Mouse (Mus musculus): ENCODE data around the gene Wdr5b. TPM values are rescaled to one million over a fixed set of nuclear protein-coding genes. Genes with fewer than 3 reads are reported as not detected.
"Not testable (repeated sequence)": the region's sequence is repeated elsewhere in the genome, so short reads cannot be mapped to it uniquely, and the experiment has no call there.

The Wdr5b gene
- polyA plus RNA-seq, 1 experiment from 2014 or later: 11.6 TPM

DNA sequence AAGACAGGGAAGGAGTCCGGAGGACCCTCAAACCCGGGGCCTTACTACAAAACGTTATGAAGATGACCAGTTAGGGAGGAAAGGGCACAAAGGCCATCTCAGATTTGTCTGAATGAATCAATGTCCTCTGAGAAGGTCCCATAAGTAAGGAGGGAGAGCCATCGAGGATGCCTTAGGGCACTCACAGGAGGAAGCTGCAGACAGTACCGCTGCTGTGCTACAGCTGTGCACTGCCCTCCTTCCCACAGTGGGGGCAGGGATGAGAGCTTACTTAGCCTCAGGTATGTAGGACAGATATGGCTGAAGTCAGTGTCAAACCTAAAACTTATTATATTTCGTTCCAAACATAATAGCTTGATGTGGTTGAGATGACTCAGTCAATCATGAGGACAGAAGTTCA is 10.5 kb downstream of the Wdr5b start:
- Histone ChIP-seq H3K9me3 (no peaks in the 10 kb centered on the region), H3K36me3 (peaks cover 86% of the 10 kb centered on the region), H3K9ac (replicated peaks) (no peak overlapping the region), H3K27ac (no peak overlapping the region), H3K4me1 (replicated peaks) (no peaks in the 10 kb centered on the region), H3K4me2 (no peak overlapping the region), H3K4me3 (replicated peaks) (no peak overlapping the region), H3K27me3 (no peaks in the 10 kb centered on the region)
- 93% methylated on average over 6 of the region's 6 CpGs for WGBS
- no peak for ATAC-seq (ENCODE audit: insufficient number of reproducible peaks, insufficient read depth, low FRiP score, low TSS enrichment, low read depth)

GRCm38 (mm10) chr16:36053524-36054275 is 12.7 kb downstream of the Wdr5b start:
- no peaks in the 10 kb centered on the region for H3K9me3 ChIP-seq
- H3K36me3 ChIP-seq: peaks cover 68% of the 10 kb centered on the region
- H3K9ac ChIP-seq (replicated peaks): no peak overlapping the region
- H3K27ac ChIP-seq: no peak overlapping the region
- H3K27me3 ChIP-seq: no peaks in the 10 kb centered on the region
- 78% methylated on average over 6 of the region's 6 CpGs for WGBS
- no peak overlapping the region for H3K4me2 ChIP-seq
- H3K4me3 ChIP-seq (replicated peaks): no peak overlapping the region
- H3K4me1 ChIP-seq (replicated peaks): no peaks in the 10 kb centered on the region
- no peak for ATAC-seq (ENCODE audit: insufficient number of reproducible peaks, insufficient read depth, low FRiP score, low TSS enrichment, low read depth)

DNA sequence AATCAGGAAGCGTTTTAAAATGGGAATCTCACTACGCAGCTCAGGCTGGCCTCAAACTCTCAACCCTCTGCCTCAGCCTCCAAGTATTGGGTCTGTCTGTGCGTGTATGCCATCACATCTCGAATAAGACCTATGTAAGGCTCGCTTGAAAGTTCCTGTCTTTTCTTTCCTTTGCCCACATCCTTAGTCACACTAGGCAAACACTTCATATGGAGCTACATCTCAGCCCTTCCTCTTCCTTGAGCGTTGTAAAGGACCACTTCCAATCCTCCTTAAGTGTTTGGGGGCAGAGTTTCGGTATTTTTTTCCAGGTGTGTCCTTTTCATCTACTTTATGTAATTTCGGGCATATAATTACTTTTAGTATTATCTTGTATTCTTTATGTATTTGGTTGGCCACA is 13.9 kb downstream of the Wdr5b start:
- Histone ChIP-seq H3K9ac (replicated peaks) (no peak overlapping the region), H3K9me3 (no peaks in the 10 kb centered on the region), H3K4me3 (replicated peaks) (no peak overlapping the region), H3K4me2 (no peak overlapping the region), H3K27me3 (no peaks in the 10 kb centered on the region), H3K4me1 (replicated peaks) (no peaks in the 10 kb centered on the region), H3K27ac (no peak overlapping the region), H3K36me3 (peaks cover 55% of the 10 kb centered on the region)
- ATAC-seq (ENCODE audit: insufficient number of reproducible peaks, insufficient read depth, low FRiP score, low TSS enrichment, low read depth): no peak
- 94% methylated on average over 8 of the region's 8 CpGs for WGBS

DNA sequence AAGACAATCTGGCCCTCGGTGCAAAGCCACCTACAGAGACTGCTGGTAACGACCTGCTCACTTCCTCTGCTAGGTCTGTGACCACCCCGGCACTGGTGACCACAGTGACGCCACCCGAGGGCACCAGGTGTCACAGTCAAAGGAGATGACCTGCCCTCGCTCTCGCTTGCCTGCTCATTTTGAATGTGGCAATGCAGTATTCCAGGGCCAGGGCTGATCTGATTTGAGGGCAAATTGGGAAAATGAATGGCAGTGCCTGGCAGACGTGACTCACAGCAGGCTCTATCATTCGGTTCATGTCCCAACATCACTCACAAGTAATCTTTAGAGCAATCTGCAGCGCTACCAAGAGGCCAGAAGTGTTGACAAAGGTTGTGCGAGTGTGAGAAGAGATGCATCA is 15.4 kb downstream of the Wdr5b start:
- WGBS: 88% methylated on average over 11 of the region's 11 CpGs
- Histone ChIP-seq H3K36me3 (peaks cover 47% of the 10 kb centered on the region), H3K4me1 (replicated peaks) (no peaks in the 10 kb centered on the region), H3K4me3 (replicated peaks) (no peak overlapping the region), H3K9me3 (no peaks in the 10 kb centered on the region), H3K4me2 (no peak overlapping the region), H3K27me3 (no peaks in the 10 kb centered on the region), H3K9ac (replicated peaks) (no peak overlapping the region), H3K27ac (no peak overlapping the region)
- ATAC-seq (ENCODE audit: insufficient number of reproducible peaks, insufficient read depth, low FRiP score, low TSS enrichment, low read depth): no peak

DNA sequence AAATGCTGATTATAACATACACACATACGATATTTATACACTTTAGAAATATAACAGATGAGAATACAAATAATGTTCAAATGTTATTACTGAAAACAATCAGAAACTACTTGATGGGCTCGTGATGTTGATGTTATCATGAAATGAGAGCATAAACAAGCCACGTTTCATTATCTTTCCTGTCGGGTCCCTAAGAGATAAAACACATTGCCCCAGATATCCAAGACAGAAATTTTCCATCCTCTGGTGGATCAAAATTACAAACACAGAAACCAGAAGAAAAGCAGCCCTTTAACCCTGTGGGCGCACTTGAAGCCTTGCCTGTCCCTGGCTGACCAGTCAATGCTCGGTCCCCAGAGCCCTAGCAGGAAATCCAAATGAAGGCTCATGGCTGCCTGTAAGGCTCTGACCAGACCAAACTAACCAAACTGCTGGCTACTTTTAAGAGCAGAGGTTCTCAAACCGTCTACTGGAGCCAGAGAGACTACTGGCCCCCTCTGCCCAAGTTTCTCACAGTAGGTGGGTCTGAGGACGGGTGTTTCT is 17.0 kb downstream of the Wdr5b start:
- Histone ChIP-seq H3K4me1 (replicated peaks) (no peaks in the 10 kb centered on the region), H3K4me2 (no peak overlapping the region), H3K27ac (no peak overlapping the region), H3K9ac (replicated peaks) (no peak overlapping the region), H3K36me3 (peaks cover 34% of the 10 kb centered on the region), H3K9me3 (no peaks in the 10 kb centered on the region), H3K27me3 (no peaks in the 10 kb centered on the region), H3K4me3 (replicated peaks) (no peak overlapping the region)
- ATAC-seq (ENCODE audit: insufficient number of reproducible peaks, insufficient read depth, low FRiP score, low TSS enrichment, low read depth): no peak
- 87% methylated on average over 8 of the region's 8 CpGs for WGBS

DNA sequence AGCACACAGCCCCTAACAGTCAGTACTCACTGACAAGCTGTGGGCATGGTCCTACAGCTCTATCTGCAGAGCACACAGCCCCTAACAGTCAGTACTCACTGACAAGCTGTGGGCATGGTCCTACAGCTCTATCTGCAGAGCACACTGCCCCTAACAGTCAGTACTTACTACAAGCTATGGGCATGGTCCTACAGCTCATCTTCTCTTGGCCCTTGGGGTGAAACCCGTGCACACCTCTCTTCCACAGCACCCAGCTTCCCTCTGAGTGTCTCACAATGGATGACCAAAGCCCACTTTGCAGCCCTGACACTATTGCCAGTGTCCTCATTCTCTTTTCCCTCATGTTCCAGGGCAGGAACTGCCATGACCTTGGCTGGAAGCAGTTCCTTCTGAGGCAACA is 21.5 kb downstream of the Wdr5b start:
- H3K4me1 ChIP-seq (replicated peaks); H3K27me3 ChIP-seq; H3K4me3 ChIP-seq (replicated peaks); H3K27ac ChIP-seq; H3K4me2 ChIP-seq; H3K9ac ChIP-seq (replicated peaks); ATAC-seq (ENCODE audit: insufficient number of reproducible peaks, insufficient read depth, low FRiP score, low TSS enrichment, low read depth); H3K9me3 ChIP-seq: not testable (repeated sequence)
- WGBS: 82% methylated on average over 1 of the region's 1 CpGs
- peaks cover 15% of the 10 kb centered on the region; the same call in 1 of the 2 replicates for H3K36me3 ChIP-seq

DNA sequence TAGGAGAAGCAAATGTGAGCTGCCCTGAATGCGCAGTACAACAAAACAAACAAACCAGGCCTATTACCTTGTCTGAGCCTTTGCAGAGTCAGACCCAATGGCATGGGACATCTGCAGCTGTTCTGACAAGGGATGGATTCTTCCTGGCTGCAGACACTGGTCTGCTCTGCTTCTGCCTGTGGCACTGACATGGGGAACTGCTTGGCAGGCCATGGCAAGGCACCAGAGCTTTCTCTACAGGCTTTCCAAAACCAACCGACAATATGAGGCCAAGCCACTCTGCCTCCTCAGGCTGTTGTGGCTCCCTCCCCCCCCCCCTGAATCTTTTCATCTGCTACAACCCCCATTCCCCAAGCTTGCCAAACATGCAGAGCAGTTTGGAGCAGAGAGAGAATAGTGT is 22.3 kb downstream of the Wdr5b start:
- Histone ChIP-seq H3K27ac (no peak overlapping the region), H3K4me3 (replicated peaks) (no peak overlapping the region)

DNA sequence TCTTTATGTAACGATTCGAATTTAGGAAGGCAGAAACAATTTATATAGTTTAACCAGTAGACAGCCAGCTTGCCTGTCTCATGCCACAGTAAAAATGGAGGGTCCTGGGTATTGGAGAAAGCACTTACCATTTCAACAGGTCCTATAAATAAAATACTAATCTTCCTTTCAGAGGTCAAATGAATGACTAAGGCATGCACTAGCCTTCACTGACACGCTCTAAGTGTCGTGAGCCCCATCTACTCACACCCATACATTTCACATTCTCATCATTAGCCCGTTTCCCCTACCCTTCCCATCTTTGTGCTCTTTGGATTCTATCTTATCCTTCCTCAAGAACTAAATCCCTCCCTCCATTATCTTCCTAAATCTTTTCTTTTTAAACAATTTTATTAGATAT is 23.9 kb downstream of the Wdr5b start:
- peaks cover 15% of the 10 kb centered on the region; the same call in 1 of the 2 replicates for H3K36me3 ChIP-seq
- WGBS: 83% methylated on average over 5 of the region's 5 CpGs

More for the DNA sequence above, 22.3 kb downstream of the Wdr5b start:
- Histone ChIP-seq H3K4me1 (replicated peaks) (peaks cover 16% of the 10 kb centered on the region), H3K9me3 (no peaks in the 10 kb centered on the region), H3K27me3 (no peaks in the 10 kb centered on the region), H3K36me3 (peaks cover 15% of the 10 kb centered on the region; the same call in 1 of the 2 replicates), H3K9ac (replicated peaks) (no peak overlapping the region), H3K4me2 (no peak overlapping the region)
- ATAC-seq (ENCODE audit: insufficient number of reproducible peaks, insufficient read depth, low FRiP score, low TSS enrichment, low read depth): no peak
- 70% methylated on average over 2 of the region's 2 CpGs for WGBS

DNA sequence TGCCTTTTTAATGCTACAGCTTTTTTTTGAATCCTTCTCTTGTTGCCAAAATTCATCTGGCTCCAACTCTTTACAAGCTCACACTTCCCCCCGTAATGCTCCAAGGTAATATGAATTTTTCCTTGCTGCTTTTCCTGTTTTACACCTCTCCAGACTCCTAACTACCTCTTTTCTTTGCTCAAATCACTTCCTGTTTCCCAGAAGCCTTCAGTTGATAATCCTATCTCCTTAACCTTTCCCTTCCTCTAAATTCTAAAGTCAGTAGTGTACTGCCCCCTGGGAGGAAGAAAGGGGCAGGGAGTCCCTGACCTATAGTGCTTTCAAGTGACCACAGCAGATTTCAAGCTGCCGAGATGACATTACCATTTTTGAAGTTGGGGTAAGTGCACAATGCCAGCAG is 26.7 kb downstream of the Wdr5b start:
- H3K4me2 ChIP-seq: no peak overlapping the region
- H3K27ac ChIP-seq: no peak overlapping the region
- no peak overlapping the region for H3K9ac ChIP-seq (replicated peaks)
- ATAC-seq (ENCODE audit: insufficient number of reproducible peaks, insufficient read depth, low FRiP score, low TSS enrichment, low read depth): no peak
- H3K9me3 ChIP-seq: no peaks in the 10 kb centered on the region
- WGBS: 65% methylated on average over 2 of the region's 2 CpGs
- H3K27me3 ChIP-seq: no peaks in the 10 kb centered on the region
- no peak overlapping the region for H3K4me3 ChIP-seq (replicated peaks)
- peaks cover 35% of the 10 kb centered on the region for H3K4me1 ChIP-seq (replicated peaks)
- H3K36me3 ChIP-seq: 0 out of 2 replicates have a peak, but pooled peaks cover 8% of the 10 kb centered on the region

More for the DNA sequence above, 23.9 kb downstream of the Wdr5b start:
- H3K4me2 ChIP-seq: no peak overlapping the region
- no peak overlapping the region for H3K27ac ChIP-seq
- no peaks in the 10 kb centered on the region for H3K9me3 ChIP-seq
- H3K4me1 ChIP-seq (replicated peaks): peaks cover 30% of the 10 kb centered on the region
- H3K9ac ChIP-seq (replicated peaks): no peak overlapping the region
- no peak for ATAC-seq (ENCODE audit: insufficient number of reproducible peaks, insufficient read depth, low FRiP score, low TSS enrichment, low read depth)
- no peaks in the 10 kb centered on the region for H3K27me3 ChIP-seq
- H3K4me3 ChIP-seq (replicated peaks): no peak overlapping the region

DNA sequence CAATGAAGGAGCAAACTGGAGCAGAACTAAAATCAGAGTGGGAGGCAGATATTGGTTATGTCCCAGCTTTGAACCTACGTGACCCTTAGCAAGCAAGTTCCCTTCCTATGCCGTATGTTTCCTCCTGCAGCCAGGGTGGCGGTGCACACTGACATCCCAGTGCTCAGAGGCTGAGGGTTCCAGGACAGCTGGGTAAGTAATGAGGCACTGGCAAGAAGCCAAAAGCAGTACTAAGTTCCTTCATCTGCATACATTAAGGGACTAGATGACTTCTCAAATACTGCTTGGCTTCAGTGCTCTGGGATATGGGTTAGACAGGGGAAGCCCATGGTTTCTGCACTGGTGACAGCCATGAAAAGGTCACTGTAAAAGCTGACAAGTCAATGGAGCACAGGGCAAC is 27.4 kb downstream of the Wdr5b start:
- 72% methylated on average over 3 of the region's 3 CpGs for WGBS
- Histone ChIP-seq H3K27ac (no peak overlapping the region), H3K4me3 (replicated peaks) (no peak overlapping the region), H3K4me2 (no peak overlapping the region), H3K4me1 (replicated peaks) (peaks cover 35% of the 10 kb centered on the region), H3K27me3 (no peaks in the 10 kb centered on the region), H3K9ac (replicated peaks) (no peak overlapping the region), H3K9me3 (no peaks in the 10 kb centered on the region), H3K36me3 (0 out of 2 replicates have a peak, but pooled peaks cover 8% of the 10 kb centered on the region)
- ATAC-seq (ENCODE audit: insufficient number of reproducible peaks, insufficient read depth, low FRiP score, low TSS enrichment, low read depth): no peak

DNA sequence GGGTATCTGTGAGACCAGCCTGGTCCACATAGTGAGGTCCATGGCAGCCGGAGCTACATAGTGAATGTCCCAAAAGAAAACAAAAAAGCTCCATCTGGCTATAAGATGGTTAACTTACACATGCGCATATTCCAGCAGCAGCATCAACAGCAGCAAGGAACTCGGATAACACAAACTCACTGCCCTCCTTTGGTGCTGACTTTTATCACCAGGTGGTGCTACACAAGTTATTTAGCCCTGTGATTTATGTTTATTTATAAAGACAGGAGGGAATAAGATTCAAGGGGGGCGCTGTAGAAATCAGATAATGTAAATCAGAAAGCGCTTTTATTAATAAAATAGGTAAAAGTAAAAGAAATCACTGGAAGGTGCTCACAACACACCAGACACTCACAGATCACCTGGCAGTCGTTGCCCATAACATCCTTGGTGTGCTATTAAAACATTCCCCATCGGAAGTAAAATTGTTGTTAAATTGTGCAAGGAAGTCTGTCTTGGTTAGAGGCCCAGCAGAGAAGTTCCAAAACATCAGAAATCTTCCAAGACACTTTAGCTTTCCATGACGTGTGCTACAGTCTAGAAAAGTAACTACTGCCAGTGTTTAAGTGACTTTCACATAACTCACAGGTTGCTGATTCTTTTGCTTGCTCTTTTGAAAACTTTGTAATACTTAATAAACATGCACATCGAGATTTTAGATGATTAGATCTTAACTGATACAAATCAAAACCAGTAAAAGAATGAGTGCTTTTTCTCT is 29.0 kb downstream of the Wdr5b start:
- H3K4me1 ChIP-seq (replicated peaks): peaks cover 33% of the 10 kb centered on the region
- no peaks in the 10 kb centered on the region for H3K27me3 ChIP-seq
- 0 out of 2 replicates have a peak, but pooled peaks cover 8% of the 10 kb centered on the region for H3K36me3 ChIP-seq
- H3K27ac ChIP-seq: no peak overlapping the region
- no peak for ATAC-seq (ENCODE audit: insufficient number of reproducible peaks, insufficient read depth, low FRiP score, low TSS enrichment, low read depth)
- peak overlapping the region; percentile 54 for H3K4me2 ChIP-seq
- no peaks in the 10 kb centered on the region for H3K9me3 ChIP-seq
- H3K9ac ChIP-seq (replicated peaks): peak overlapping the region; percentile 86
- 32% methylated on average over 9 of the region's 9 CpGs for WGBS
- H3K4me3 ChIP-seq (replicated peaks): peak overlapping the region; percentile 76
